Mouse (Mus musculus) layer of hippocampus, postnatal 10 days (tissue): ENCODE results near the gene Xrn1. TPM values are rescaled to one million over a fixed set of nuclear protein-coding genes. Genes with fewer than 3 reads are reported as not detected.
"Not testable (repeated sequence)": the region's sequence is repeated elsewhere in the genome, so short reads cannot be mapped to it uniquely, and the experiment has no call there.

Experiments used
- DNase-seq, 2 experiments: peaks; one replicate each; pipeline ENCODE4 v3.0.0; 2021; ENCODE audit warnings: low spot score in 2 of 2
- total RNA-seq, 2 experiments: library from RNA; stranded (reverse); gene quantifications; 2 replicates each; pipeline ENCODE4 v1.2.3; 2021

Gene Xrn1
- total RNA-seq, 2 experiments from 2014 or later, result 34.0 to 36.3 TPM

GRCm38 (mm10) chr9:96044214-96044613 is 89.7 kb downstream of the Xrn1 start:
- no peak for DNase-seq

- no peak for DNase-seq
These were observed 96.9 kb downstream of the Xrn1 start for GRCm38 (mm10) chr9:96051501-96051900.

GRCm38 (mm10) chr9:96054878-96055277 is 100.3 kb downstream of the Xrn1 start:
- peak; percentile 9 to 22 for DNase-seq

- peak in 1 of 2 experiments; percentile 13 for DNase-seq
These were observed 102.1 kb downstream of the Xrn1 start for GRCm38 (mm10) chr9:96056417-96057223.

- no peak for DNase-seq
These were observed 108.7 kb downstream of the Xrn1 start for GRCm38 (mm10) chr9:96063083-96063802.

GRCm38 (mm10) chr9:96063803-96064475 is 109.4 kb downstream of the Xrn1 start:
- DNase-seq, result no peak

- no peak for DNase-seq
These were observed 112.9 kb downstream of the Xrn1 start for GRCm38 (mm10) chr9:96067507-96067906.

- no peak for DNase-seq
These were observed 124.3 kb downstream of the Xrn1 start for GRCm38 (mm10) chr9:96078752-96079315.

GRCm38 (mm10) chr9:96085293-96085692 is 130.7 kb downstream of the Xrn1 start:
- no peak for DNase-seq

GRCm38 (mm10) chr9:96087671-96088070 is 133.1 kb downstream of the Xrn1 start:
- no peak for DNase-seq

- DNase-seq, result not testable (repeated sequence)
These were observed 133.9 kb downstream of the Xrn1 start for GRCm38 (mm10) chr9:96088456-96088855.

- not testable (repeated sequence) for DNase-seq
These were observed 138.1 kb downstream of the Xrn1 start for GRCm38 (mm10) chr9:96092637-96093036.

- DNase-seq, result no peak
These were observed 138.7 kb downstream of the Xrn1 start for GRCm38 (mm10) chr9:96093221-96093620.

- no peak for DNase-seq
These were observed 139.8 kb downstream of the Xrn1 start for GRCm38 (mm10) chr9:96094341-96094740.

GRCm38 (mm10) chr9:96095192-96095591 is 140.6 kb downstream of the Xrn1 start:
- no peak for DNase-seq

GRCm38 (mm10) chr9:96102846-96103245 is 148.3 kb downstream of the Xrn1 start:
- DNase-seq, result no peak

Other genes with a start within 250 kb of the Xrn1 start
- 10 to 100 TPM; 42.1 to 51.5 TPM for gene Trpc1, start 204.4 kb upstream of the Xrn1 start, total RNA-seq
- 1 to 10 TPM; 3.1 to 3.7 TPM for gene Pls1, start 109.4 kb upstream of the Xrn1 start, total RNA-seq
- gene Atr, start 97.2 kb upstream of the Xrn1 start, total RNA-seq, result 10 to 100 TPM; 15.6 to 16.3 TPM
- gene Gk5, start 164.6 kb downstream of the Xrn1 start, total RNA-seq, result 1 to 10 TPM; 7.0 to 8.9 TPM
- 10 to 100 TPM; 21.0 to 24.5 TPM for gene Tfdp2, start 241.5 kb downstream of the Xrn1 start, total RNA-seq